ENCODE assay signal across 11 mouse cellular contexts in the genomic region with DNA sequence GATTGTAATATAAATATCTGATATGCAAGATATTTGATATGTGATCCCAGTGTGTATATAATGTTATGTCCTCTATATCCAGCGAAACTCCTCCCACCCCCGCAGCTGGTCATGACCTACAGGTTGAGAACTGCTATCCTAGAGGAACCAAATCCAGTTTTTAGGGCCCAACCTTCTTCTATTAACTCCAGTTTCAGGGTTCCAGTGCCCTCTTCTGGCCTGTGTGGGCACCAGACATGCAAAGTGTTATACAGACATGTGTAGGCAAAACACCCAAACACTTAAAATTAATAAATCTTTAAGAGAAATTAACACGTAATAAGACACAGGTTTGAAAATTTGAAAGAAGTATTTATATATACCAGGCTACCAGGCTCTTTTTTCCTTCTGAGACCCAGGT. TPM values are rescaled to one million over a fixed set of nuclear protein-coding genes. Genes with fewer than 3 reads are reported as not detected.
DNase-seq lines count a peak whose midpoint lies in the region; ATAC-seq and TF ChIP-seq lines count a peak whose summit lies in the region.
"Had no signal": no experiment of that assay in that cellular context is flagged by ENCODE, and none has a peak within 500 bp of the region (broad histone marks: within the 10 kb centered on the region; RNA-seq: fewer than 3 reads in every experiment).

No protein-coding gene starts in this region.

- no peak overlapping the region for H3K4me2 ChIP-seq in kidney, postnatal 0 days (ENCODE audit: low read length)
- H3K4me2 ChIP-seq: hindbrain, embryonic 15.5 days; limb, embryonic 12.5 days had no signal

- peak; percentile 51 for TF ChIP-seq CTCF in kidney, postnatal 0 days (IDR thresholded peaks at IDR 0.05; ENCODE audit: low read depth)

- 90% methylated on average over 3 of the region's 3 CpGs for WGBS in kidney, postnatal 0 days

- H3K4me3 ChIP-seq in kidney, postnatal 0 days (replicated peaks; ENCODE audit: low read depth, low read length): no peak overlapping the region
- H3K4me3 ChIP-seq: hindbrain, embryonic 15.5 days; limb, embryonic 12.5 days had no signal

- no peaks in the 10 kb centered on the region for H3K27me3 ChIP-seq in kidney, postnatal 0 days (ENCODE audit: insufficient read depth, low read length)
- H3K27me3 ChIP-seq: hindbrain, embryonic 15.5 days; limb, embryonic 12.5 days had no signal

- H3K9ac ChIP-seq in kidney, postnatal 0 days (ENCODE audit: low read depth, low read length): no peak overlapping the region
- H3K9ac ChIP-seq: hindbrain, embryonic 15.5 days; limb, embryonic 12.5 days had no signal

- no peaks in the 10 kb centered on the region for H3K9me3 ChIP-seq in kidney, postnatal 0 days (replicated peaks; ENCODE audit: low read length)
- H3K9me3 ChIP-seq: hindbrain, embryonic 15.5 days; limb, embryonic 12.5 days had no signal

- H3K36me3 ChIP-seq in kidney, postnatal 0 days (ENCODE audit: insufficient read depth, low read length): no peaks in the 10 kb centered on the region
- H3K36me3 ChIP-seq: hindbrain, embryonic 15.5 days had no signal

- peak; percentile 25 for DNase-seq in kidney, postnatal 0 days (ENCODE audit: low spot score)
- no peak for DNase-seq in kidney, adult 9 months
- DNase-seq in 3T3-L1 (ENCODE audit: low read depth, low spot score): peak; percentile 36
- DNase-seq in B cell, adult 2 months: peak; percentile 40 to 41
- DNase-seq in cerebellum, postnatal 4 days (ENCODE audit: low spot score in 2 of 2): no peak
- no peak for DNase-seq in left cerebral cortex, adult 18-20 months (ENCODE audit: low spot score in 2 of 2)
- DNase-seq in thymus, postnatal 36 days: no peak
- DNase-seq: cerebellum, adult 9-11 months had no signal

- H3K27ac ChIP-seq in kidney, postnatal 0 days: no peak overlapping the region
- H3K27ac ChIP-seq: hindbrain, embryonic 15.5 days; limb, embryonic 12.5 days had no signal

- no peak for ATAC-seq in kidney, postnatal 0 days (replicated peaks; ENCODE audit: low FRiP score, low read depth)
- 0 out of 2 replicates have a peak, but pooled peaks have one; percentile 59 for ATAC-seq in erythroid progenitor cell, adult 5-6 weeks (replicated peaks; ENCODE audit: low FRiP score, poor library complexity, severe bottlenecking)

- H3K4me1 ChIP-seq in kidney, postnatal 0 days (replicated peaks; ENCODE audit: insufficient read depth, low read length): no peaks in the 10 kb centered on the region
- H3K4me1 ChIP-seq: hindbrain, embryonic 15.5 days; limb, embryonic 12.5 days had no signal

RNA-seq across cellular contexts. Expression of a gene that starts 11.6 kb away (rescaled TPM):
- polyA plus RNA-seq in kidney, postnatal 0 days (2015; fragmentation: Nextera tagmentation; extraction: Ambion mirVana): 47.5 and 49.0 TPM in 2 replicates
- 5.9 and 11.5 TPM in 2 replicates for total RNA-seq in erythroid progenitor cell, adult 5-6 weeks (2015; ENCODE audit: low replicate concordance)
- 2.3 and 2.4 TPM in 2 replicates for total RNA-seq in erythroid progenitor cell, adult 5-6 weeks (2017; ENCODE audit: low replicate concordance)
- total RNA-seq in left cerebral cortex, adult 18-20 months (2021): 10 to 100 TPM; 30.3 to 32.0 TPM

RNA-seq across cellular contexts. Expression of a gene that starts 11.6 kb away (rescaled TPM):
- polyA plus RNA-seq in kidney, postnatal 0 days (2015; fragmentation: Nextera tagmentation; extraction: Ambion mirVana): 448 and 489 TPM in 2 replicates
- 157 and 175 TPM in 2 replicates for total RNA-seq in erythroid progenitor cell, adult 5-6 weeks (2015; ENCODE audit: low replicate concordance)
- 253 and 313 TPM in 2 replicates for total RNA-seq in erythroid progenitor cell, adult 5-6 weeks (2017; ENCODE audit: low replicate concordance)
- 100 to 1,000 TPM; 159 to 170 TPM for total RNA-seq in left cerebral cortex, adult 18-20 months (2021)

RNA-seq across cellular contexts. Expression of a gene that starts 20.9 kb away (rescaled TPM):
- 50.5 and 51.2 TPM in 2 replicates for polyA plus RNA-seq in kidney, postnatal 0 days (2015; fragmentation: Nextera tagmentation; extraction: Ambion mirVana)
- total RNA-seq in erythroid progenitor cell, adult 5-6 weeks (2015; ENCODE audit: low replicate concordance): not detected in 2 replicates
- not detected in 2 replicates for total RNA-seq in erythroid progenitor cell, adult 5-6 weeks (2017; ENCODE audit: low replicate concordance)
- total RNA-seq in left cerebral cortex, adult 18-20 months (2021): 10 to 100 TPM; 29.8 to 32.8 TPM

RNA-seq across cellular contexts. Expression of a gene that starts 21.1 kb away (rescaled TPM):
- 1,215 and 1,273 TPM in 2 replicates for polyA plus RNA-seq in kidney, postnatal 0 days (2015; fragmentation: Nextera tagmentation; extraction: Ambion mirVana)
- total RNA-seq in erythroid progenitor cell, adult 5-6 weeks (2015; ENCODE audit: low replicate concordance): 4,218 and 4,387 TPM in 2 replicates
- total RNA-seq in erythroid progenitor cell, adult 5-6 weeks (2017; ENCODE audit: low replicate concordance): 2,703 and 2,741 TPM in 2 replicates
- 100 to 1,000 TPM in 1 of 2 experiments, 10 to 100 TPM in 1; 99.8 to 110 TPM for total RNA-seq in left cerebral cortex, adult 18-20 months (2021)

RNA-seq across cellular contexts. Expression of a gene that starts 27.3 kb away (rescaled TPM):
- 30.1 and 34.5 TPM in 2 replicates for polyA plus RNA-seq in kidney, postnatal 0 days (2015; fragmentation: Nextera tagmentation; extraction: Ambion mirVana)
- total RNA-seq in erythroid progenitor cell, adult 5-6 weeks (2015; ENCODE audit: low replicate concordance): not detected in 2 replicates
- 0.64 and 0.91 TPM in 2 replicates for total RNA-seq in erythroid progenitor cell, adult 5-6 weeks (2017; ENCODE audit: low replicate concordance)
- 100 to 1,000 TPM; 140 to 145 TPM for total RNA-seq in left cerebral cortex, adult 18-20 months (2021)

Comparison
In these comparisons a context has a peak if more than half of its experiments do, and no peak if none do; other contexts are left out.
1. DNase-seq: peak in kidney, postnatal 0 days (single experiment), 3T3-L1 (single experiment) and B cell, adult 2 months (2 of 2); none in kidney, adult 9 months (single experiment), cerebellum, postnatal 4 days (0 of 2), left cerebral cortex, adult 18-20 months (0 of 2) and thymus, postnatal 36 days (0 of 2).
2. RNA of a gene that starts 20.9 kb away (total RNA-seq): 29.8 to 32.8 TPM in left cerebral cortex, adult 18-20 months; not detected in erythroid progenitor cell, adult 5-6 weeks; every median in the first group is over 10 times any median in the second.